ENCODE assay signal across 16 mouse cellular contexts in the genomic region with DNA sequence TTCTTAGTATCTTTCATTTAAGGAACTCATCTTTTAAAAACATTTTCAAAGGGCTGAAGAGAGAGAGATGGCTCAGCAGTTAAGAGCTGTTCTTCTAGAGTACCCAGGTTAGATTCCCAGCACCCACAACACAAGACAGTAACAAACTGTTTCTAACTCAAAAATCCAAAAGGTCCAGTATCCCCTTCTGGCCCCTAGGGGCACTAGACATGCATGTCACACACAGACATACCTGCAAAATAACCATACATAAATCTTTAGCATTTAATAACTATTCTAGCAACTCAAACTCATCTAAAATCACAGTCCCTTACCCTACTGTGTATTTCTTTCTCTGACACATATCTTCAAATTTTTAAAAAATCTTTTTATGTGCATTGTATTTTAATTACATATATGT. TPM values are rescaled to one million over a fixed set of nuclear protein-coding genes. Genes with fewer than 3 reads are reported as not detected.
DNase-seq lines count a peak whose midpoint lies in the region; ATAC-seq and TF ChIP-seq lines count a peak whose summit lies in the region.
"Had no signal": no experiment of that assay in that cellular context is flagged by ENCODE, and none has a peak within 500 bp of the region (broad histone marks: within the 10 kb centered on the region; RNA-seq: fewer than 3 reads in every experiment).

No protein-coding gene starts in this region.

- peak; percentile 66 for TF ChIP-seq CTCF in heart, adult 2 months (IDR thresholded peaks at IDR 0.05)
- peak; percentile 56 for TF ChIP-seq CTCF in lung, postnatal 0 days (IDR thresholded peaks at IDR 0.05)

- no peaks in the 10 kb centered on the region for H3K79me2 ChIP-seq in heart, adult 2 months (replicated peaks; ENCODE audit: control insufficient read depth, insufficient read depth, low read length)

- no peak for TF ChIP-seq EP300 in heart, adult 2 months (IDR thresholded peaks at IDR 0.05; ENCODE audit: insufficient read depth, low read depth, low read length)
- TF ChIP-seq EP300 in lung, postnatal 0 days (IDR thresholded peaks at IDR 0.05): no peak

- H3K36me3 ChIP-seq in heart, adult 2 months (ENCODE audit: control insufficient read depth, insufficient read depth, low read length): no peaks in the 10 kb centered on the region
- H3K36me3 ChIP-seq in lung, postnatal 0 days (ENCODE audit: insufficient read depth, low read length): peaks cover 11% of the 10 kb centered on the region; the same call in 1 of the 2 replicates

- no peak overlapping the region for H3K4me2 ChIP-seq in lung, postnatal 0 days (replicated peaks; ENCODE audit: low read depth, low read length)

- no peak overlapping the region for H3K9ac ChIP-seq in heart, adult 2 months (ENCODE audit: low read depth, low read length)
- H3K9ac ChIP-seq in lung, postnatal 0 days (replicated peaks; ENCODE audit: low read depth): no peak overlapping the region

- H3K9me3 ChIP-seq in lung, postnatal 0 days (ENCODE audit: low read length): no peaks in the 10 kb centered on the region
- H3K9me3 ChIP-seq: liver, embryonic 13.5 days had no signal

- no peaks in the 10 kb centered on the region for H3K27me3 ChIP-seq in heart, adult 2 months (ENCODE audit: control insufficient read depth, insufficient read depth, low read length)
- H3K27me3 ChIP-seq in lung, postnatal 0 days (replicated peaks; ENCODE audit: insufficient read depth, low read length): no peaks in the 10 kb centered on the region
- H3K27me3 ChIP-seq: liver, embryonic 13.5 days had no signal

- intact Hi-C loops in heart, adult 2 months (cut with DNase I): no loop called here

- H3K4me3 ChIP-seq in heart, adult 2 months: no peak overlapping the region
- no peak overlapping the region for H3K4me3 ChIP-seq in lung, postnatal 0 days (ENCODE audit: low read depth, low read length)

- no peak overlapping the region for H3K27ac ChIP-seq in heart, adult 2 months
- no peak overlapping the region for H3K27ac ChIP-seq in lung, postnatal 0 days (ENCODE audit: low read length)
- H3K27ac ChIP-seq: macrophage had no signal

- DNase-seq in heart, adult 2 months: no peak
- no peak for DNase-seq in heart, adult 8-10 months (ENCODE audit: low spot score)
- DNase-seq in lung, postnatal 0 days (ENCODE audit: low spot score): peak; percentile 27
- DNase-seq in lung, postnatal 14 days: no peak
- DNase-seq in MN1 (ENCODE audit: low spot score): peak; percentile 32
- no peak for DNase-seq in cerebellum, postnatal 36 days
- no peak for DNase-seq in urinary bladder, adult 18-20 months (ENCODE audit: low spot score in 2 of 2)
- DNase-seq: cerebellum, adult 11 months; heart, adult 11 months; heart, postnatal 14 days; liver, embryonic 13.5 days; midbrain, embryonic 14.5 days; spleen, adult 18-20 months had no signal

- no peak for ATAC-seq in lung, postnatal 0 days

- TF ChIP-seq POLR2A in heart, adult 2 months (IDR thresholded peaks at IDR 0.05; ENCODE audit: insufficient read depth, low read depth, low read length): no peak

- H3K4me1 ChIP-seq in heart, adult 2 months (ENCODE audit: control insufficient read depth, insufficient read depth, low read length): peaks cover 4% of the 10 kb centered on the region
- H3K4me1 ChIP-seq in lung, postnatal 0 days (ENCODE audit: insufficient read depth, low read depth, low read length): no peaks in the 10 kb centered on the region; the same call in 1 of the 2 replicates

RNA-seq across cellular contexts. Expression of a gene that starts 9.6 kb away (rescaled TPM):
- 10 to 100 TPM; 61.2 to 61.8 TPM for total RNA-seq in heart, adult 2 months (2021)
- 101 and 154 TPM in 2 replicates for polyA plus RNA-seq in heart, adult 2 months (2012; rRNA removed)
- total RNA-seq in heart, adult 8-10 months (2022): 10 to 100 TPM; 57.1 to 66.2 (median 60.4) TPM
- polyA plus RNA-seq in lung, postnatal 0 days (2015; fragmentation: Nextera tagmentation; extraction: Ambion mirVana): 343 and 439 TPM in 2 replicates

RNA-seq across cellular contexts. Expression of a gene that starts 9.8 kb away (rescaled TPM):
- 10 to 100 TPM; 38.7 to 40.8 TPM for total RNA-seq in heart, adult 2 months (2021)
- polyA plus RNA-seq in heart, adult 2 months (2012; rRNA removed): 32.2 and 41.4 TPM in 2 replicates
- total RNA-seq in heart, adult 8-10 months (2022): 10 to 100 TPM; 43.6 to 51.3 (median 46.9) TPM
- 22.8 and 24.7 TPM in 2 replicates for polyA plus RNA-seq in lung, postnatal 0 days (2015; fragmentation: Nextera tagmentation; extraction: Ambion mirVana)

RNA-seq across cellular contexts. Expression of a gene that starts 27.2 kb away (rescaled TPM):
- 10 to 100 TPM in 1 of 2 experiments, 1 to 10 TPM in 1; 8.3 to 10.9 TPM for total RNA-seq in heart, adult 2 months (2021)
- 11.7 and 21.8 TPM in 2 replicates for polyA plus RNA-seq in heart, adult 2 months (2012; rRNA removed)
- 10 to 100 TPM in 1 of 4 experiments, 1 to 10 TPM in 3; 7.6 to 12.5 (median 9.4) TPM for total RNA-seq in heart, adult 8-10 months (2022)
- 33.8 and 34.6 TPM in 2 replicates for polyA plus RNA-seq in lung, postnatal 0 days (2015; fragmentation: Nextera tagmentation; extraction: Ambion mirVana)
- total RNA-seq: layer of hippocampus, postnatal 10 days; left cerebral cortex, postnatal 36 days had no signal
- polyA plus RNA-seq: macrophage had no signal

RNA-seq across cellular contexts. Expression of a gene that starts 41.1 kb away (rescaled TPM):
- total RNA-seq in heart, adult 2 months (2021): 1 to 10 TPM; 4.5 to 5.5 TPM
- 9.9 and 10.6 TPM in 2 replicates for polyA plus RNA-seq in heart, adult 2 months (2012; rRNA removed)
- 1 to 10 TPM; 5.3 to 6.7 (median 5.9) TPM for total RNA-seq in heart, adult 8-10 months (2022)
- polyA plus RNA-seq in lung, postnatal 0 days (2015; fragmentation: Nextera tagmentation; extraction: Ambion mirVana): 12.3 TPM in 2 replicates

RNA-seq across cellular contexts. Expression of a gene that starts 43.1 kb away (rescaled TPM):
- total RNA-seq in heart, adult 2 months (2021): 10 to 100 TPM; 52.1 to 62.9 TPM
- 37.6 and 41.3 TPM in 2 replicates for polyA plus RNA-seq in heart, adult 2 months (2012; rRNA removed)
- total RNA-seq in heart, adult 8-10 months (2022): 10 to 100 TPM; 51.7 to 73.3 (median 59.8) TPM
- polyA plus RNA-seq in lung, postnatal 0 days (2015; fragmentation: Nextera tagmentation; extraction: Ambion mirVana): 13.8 and 13.9 TPM in 2 replicates

Comparison
In these comparisons a context has a peak if more than half of its experiments do, and no peak if none do; other contexts are left out.
1. DNase-seq: peak in lung, postnatal 0 days (single experiment) and MN1 (single experiment); none in heart, adult 2 months (0 of 2), heart, adult 8-10 months (single experiment), lung, postnatal 14 days (single experiment), cerebellum, postnatal 36 days (0 of 2) and urinary bladder, adult 18-20 months (0 of 2).